In genomic region chr16:87617377-87617776, GRCm38 (mm10) we compare ENCODE assay signal across 20 mouse cellular contexts.
DNase-seq lines count a peak whose midpoint lies in the region; ATAC-seq lines count a peak whose summit lies in the region.
"Had no signal": no experiment of that assay in that cellular context is flagged by ENCODE, and none has a peak within 500 bp of the region (broad histone marks: within the 10 kb centered on the region; RNA-seq: fewer than 3 reads in every experiment).

No protein-coding gene starts in this region.

- no peak overlapping the region for H3K4me3 ChIP-seq in hindbrain, embryonic 13.5 days
- H3K4me3 ChIP-seq in hindbrain, embryonic 11.5 days (ENCODE audit: low read depth, low read length) = no peak overlapping the region
- peak overlapping the region; percentile 26 for H3K4me3 ChIP-seq in megakaryocyte, embryonic 14.5 days (replicated peaks)
- H3K4me3 ChIP-seq in embryonic facial prominence, embryonic 12.5 days = no peak overlapping the region
- H3K4me3 ChIP-seq: forebrain, embryonic 10.5 days; heart, embryonic 10.5 days; limb, embryonic 12.5 days had no signal

- WGBS in hindbrain, embryonic 13.5 days = 88% methylated on average over 6 of the region's 6 CpGs
- 86% methylated on average over 6 of the region's 6 CpGs for WGBS in hindbrain, embryonic 11.5 days
- WGBS in embryonic facial prominence, embryonic 12.5 days = 75% methylated on average over 6 of the region's 6 CpGs

- no peak overlapping the region for H3K27ac ChIP-seq in hindbrain, embryonic 13.5 days
- H3K27ac ChIP-seq in hindbrain, embryonic 11.5 days (ENCODE audit: low read depth, low read length) = no peak overlapping the region
- H3K27ac ChIP-seq in embryonic facial prominence, embryonic 12.5 days = no peak overlapping the region
- H3K27ac ChIP-seq: forebrain, embryonic 10.5 days; heart, embryonic 10.5 days; limb, embryonic 12.5 days; liver, embryonic 14.5 days; stomach, postnatal 0 days had no signal

- H3K4me2 ChIP-seq in hindbrain, embryonic 13.5 days = no peak overlapping the region
- no peak overlapping the region for H3K4me2 ChIP-seq in hindbrain, embryonic 11.5 days (replicated peaks; ENCODE audit: low read depth, low read length)
- no peak overlapping the region for H3K4me2 ChIP-seq in embryonic facial prominence, embryonic 12.5 days (replicated peaks)
- H3K4me2 ChIP-seq: limb, embryonic 12.5 days had no signal

- H3K9ac ChIP-seq in hindbrain, embryonic 13.5 days = no peak overlapping the region
- H3K9ac ChIP-seq in hindbrain, embryonic 11.5 days (ENCODE audit: low read depth, low read length) = no peak overlapping the region
- no peak overlapping the region for H3K9ac ChIP-seq in embryonic facial prominence, embryonic 12.5 days
- H3K9ac ChIP-seq: limb, embryonic 12.5 days; liver, embryonic 14.5 days had no signal

- no peaks in the 10 kb centered on the region for H3K27me3 ChIP-seq in hindbrain, embryonic 13.5 days
- H3K27me3 ChIP-seq in hindbrain, embryonic 11.5 days (ENCODE audit: control insufficient read depth, insufficient read depth, low read length) = no peaks in the 10 kb centered on the region
- H3K27me3 ChIP-seq in megakaryocyte, embryonic 14.5 days (replicated peaks) = no peaks in the 10 kb centered on the region
- no peaks in the 10 kb centered on the region for H3K27me3 ChIP-seq in embryonic facial prominence, embryonic 12.5 days
- H3K27me3 ChIP-seq: limb, embryonic 12.5 days; Patski had no signal

- no peaks in the 10 kb centered on the region for H3K36me3 ChIP-seq in hindbrain, embryonic 13.5 days
- H3K36me3 ChIP-seq in hindbrain, embryonic 11.5 days (ENCODE audit: control insufficient read depth, insufficient read depth, low read length) = no peaks in the 10 kb centered on the region
- H3K36me3 ChIP-seq in megakaryocyte, embryonic 14.5 days (replicated peaks; ENCODE audit: low read length) = no peaks in the 10 kb centered on the region
- H3K36me3 ChIP-seq in embryonic facial prominence, embryonic 12.5 days = no peaks in the 10 kb centered on the region
- H3K36me3 ChIP-seq: forebrain, embryonic 10.5 days; heart, embryonic 10.5 days; limb, embryonic 12.5 days had no signal

- H3K9me3 ChIP-seq in hindbrain, embryonic 13.5 days = 0 out of 2 replicates have a peak, but pooled peaks cover 4% of the 10 kb centered on the region
- no peaks in the 10 kb centered on the region for H3K9me3 ChIP-seq in hindbrain, embryonic 11.5 days (ENCODE audit: control insufficient read depth, low read length)
- H3K9me3 ChIP-seq in megakaryocyte, embryonic 14.5 days = peaks cover 10% of the 10 kb centered on the region
- no peaks in the 10 kb centered on the region for H3K9me3 ChIP-seq in embryonic facial prominence, embryonic 12.5 days
- H3K9me3 ChIP-seq: heart, embryonic 10.5 days; limb, embryonic 12.5 days had no signal

- DNase-seq in hindbrain, embryonic 11.5 days (ENCODE audit: low spot score) = no peak
- DNase-seq in frontal cortex, postnatal 10 days (ENCODE audit: low spot score in 2 of 2) = no peak
- DNase-seq: adrenal gland, postnatal 14 days; cerebellum, adult 9-11 months; gastrocnemius, postnatal 14 days; heart, postnatal 10 days; lung, postnatal 10 days; right cerebral cortex, adult 18-20 months had no signal

- H3K4me1 ChIP-seq in hindbrain, embryonic 13.5 days (replicated peaks) = no peaks in the 10 kb centered on the region
- no peaks in the 10 kb centered on the region for H3K4me1 ChIP-seq in hindbrain, embryonic 11.5 days (replicated peaks; ENCODE audit: control insufficient read depth, insufficient read depth, low read length)
- H3K4me1 ChIP-seq in megakaryocyte, embryonic 14.5 days = no peaks in the 10 kb centered on the region; the same call in 1 of the 2 replicates
- no peaks in the 10 kb centered on the region for H3K4me1 ChIP-seq in embryonic facial prominence, embryonic 12.5 days
- H3K4me1 ChIP-seq: forebrain, embryonic 10.5 days; heart, embryonic 10.5 days; limb, embryonic 12.5 days had no signal

- ATAC-seq in hindbrain, embryonic 13.5 days (ENCODE audit: low FRiP score) = peak; percentile 43; the same call in 1 of the 2 replicates
- no peak for ATAC-seq in hindbrain, embryonic 11.5 days (ENCODE audit: low FRiP score)
- ATAC-seq in megakaryocyte, adult 5-6 weeks (ENCODE audit: poor library complexity, severe bottlenecking) = no peak
- ATAC-seq in embryonic facial prominence, embryonic 12.5 days (ENCODE audit: insufficient number of reproducible peaks, insufficient read depth, low FRiP score, low TSS enrichment) = 0 out of 2 replicates have a peak, but pooled peaks have one; percentile 28
- ATAC-seq in monocyte, adult 5-6 weeks (replicated peaks; ENCODE audit: insufficient number of reproducible peaks, low FRiP score, low TSS enrichment, poor library complexity, severe bottlenecking) = 0 out of 2 replicates have a peak, but pooled peaks have one; percentile 20
- ATAC-seq: hindbrain, embryonic 16.5 days; Patski had no signal

Comparison
In these comparisons a context has a peak if more than half of its experiments do, and no peak if none do; other contexts are left out.
1. ATAC-seq: peak in hindbrain, embryonic 13.5 days (single experiment), embryonic facial prominence, embryonic 12.5 days (single experiment) and monocyte, adult 5-6 weeks (single experiment); none in hindbrain, embryonic 11.5 days (single experiment) and megakaryocyte, adult 5-6 weeks (single experiment).